Mouse (Mus musculus): Measurements from ENCODE around the gene Elavl1. TPM values are rescaled to one million over a fixed set of nuclear protein-coding genes. Genes with fewer than 3 reads are reported as not detected.
A peak's percentile ranks its signal among the peaks of the same experiment; 100 is the strongest.

Gene Elavl1
- polyA plus RNA-seq, 1 experiment from 2014 or later = 85.9 TPM

DNA sequence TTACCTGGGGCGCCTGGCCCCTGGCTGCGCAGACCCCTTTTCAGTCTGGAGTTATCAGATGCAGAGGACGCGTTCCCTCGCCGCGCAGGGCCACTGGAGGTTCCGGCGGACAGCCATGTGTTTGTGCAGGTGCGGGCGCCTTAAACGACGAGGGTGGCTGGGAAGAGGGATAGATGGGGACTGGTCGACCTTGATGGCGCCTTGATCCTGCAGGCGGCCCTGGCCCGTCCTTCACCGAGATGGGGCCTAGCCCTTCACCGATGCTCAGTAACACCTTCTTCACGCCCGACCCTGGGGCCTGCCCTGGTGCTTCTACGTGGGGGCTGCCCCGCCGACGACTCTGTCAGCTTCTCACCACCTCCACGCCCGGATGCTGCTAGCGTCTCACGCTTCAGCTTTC is 76.0 kb downstream of the Elavl1 start:
- H3K27ac ChIP-seq (ENCODE audit: low read length) = no peak overlapping the region
- H3K9me3 ChIP-seq (replicated peaks; ENCODE audit: control insufficient read depth, low read length, poor library complexity, severe bottlenecking) = no peaks in the 10 kb centered on the region
- ATAC-seq = no peak
- peaks cover 25% of the 10 kb centered on the region for H3K36me3 ChIP-seq (ENCODE audit: control insufficient read depth, insufficient read depth, low read length)
- 16% methylated on average over 29 of the region's 29 CpGs for WGBS
- H3K4me3 ChIP-seq (ENCODE audit: low read depth, low read length) = no peak overlapping the region
- H3K4me2 ChIP-seq (ENCODE audit: low read length) = no peak overlapping the region
- peak overlapping the region; percentile 15; the same call in 1 of the 2 replicates for H3K9ac ChIP-seq (ENCODE audit: low read depth, low read length)
- H3K4me1 ChIP-seq (ENCODE audit: control insufficient read depth, insufficient read depth, low read length) = peaks cover 11% of the 10 kb centered on the region
- no peaks in the 10 kb centered on the region for H3K27me3 ChIP-seq (ENCODE audit: control insufficient read depth, insufficient read depth, low read depth, low read length)

DNA sequence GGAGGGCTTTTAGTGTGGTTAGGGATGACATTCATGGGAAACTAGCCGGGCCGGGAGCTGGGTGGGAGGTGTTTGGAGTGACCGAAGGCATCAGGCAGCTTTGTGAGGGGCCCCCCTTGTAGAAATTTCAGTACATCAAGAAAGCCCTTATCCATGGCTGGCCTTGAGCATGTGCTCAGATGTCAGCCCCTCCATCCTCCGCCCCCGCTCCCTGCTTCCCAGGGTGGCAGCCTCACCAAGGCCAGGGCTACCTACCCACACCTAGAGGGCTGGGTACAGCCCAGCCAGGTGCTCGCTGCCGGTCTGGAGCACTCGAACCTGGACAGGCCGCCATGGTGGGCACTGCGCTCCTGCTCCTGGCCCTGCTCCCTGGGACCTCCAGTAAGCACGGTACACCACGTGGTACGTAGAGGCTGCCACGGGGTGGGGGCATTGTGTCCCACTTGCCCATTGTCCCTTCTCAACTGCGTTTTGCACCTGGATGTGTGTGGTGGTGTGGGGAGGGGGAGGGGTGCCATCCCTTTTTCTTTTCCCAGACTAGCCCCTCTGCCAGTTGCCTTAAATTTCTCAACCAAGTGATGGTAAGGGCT is 77.2 kb downstream of the Elavl1 start, which contains the start of gene Tgfbr3l:
Tgfbr3l (plus strand) TSS at position 264 of the 590 bp plus-strand sequence.
- no peak for ATAC-seq
- no peak within 1 kb of the TSS for H3K27ac ChIP-seq (ENCODE audit: low read length)
- peaks cover 35% of the 10 kb centered on the region for H3K36me3 ChIP-seq (ENCODE audit: control insufficient read depth, insufficient read depth, low read length)
- peak within 1 kb of the TSS; percentile 21; the same call in 1 of the 2 replicates for H3K9ac ChIP-seq (ENCODE audit: low read depth, low read length)
- 81% methylated on average over 15 of the region's 15 CpGs for WGBS
- no peaks in the 10 kb centered on the region for H3K27me3 ChIP-seq (ENCODE audit: control insufficient read depth, insufficient read depth, low read depth, low read length)
- H3K4me3 ChIP-seq (ENCODE audit: low read depth, low read length) = no peak within 1 kb of the TSS
- peaks cover 3% of the 10 kb centered on the region; the same call in 1 of the 2 replicates for H3K4me1 ChIP-seq (ENCODE audit: control insufficient read depth, insufficient read depth, low read length)
- no peaks in the 10 kb centered on the region for H3K9me3 ChIP-seq (replicated peaks; ENCODE audit: control insufficient read depth, low read length, poor library complexity, severe bottlenecking)
- H3K4me2 ChIP-seq (ENCODE audit: low read length) = no peak within 1 kb of the TSS

DNA sequence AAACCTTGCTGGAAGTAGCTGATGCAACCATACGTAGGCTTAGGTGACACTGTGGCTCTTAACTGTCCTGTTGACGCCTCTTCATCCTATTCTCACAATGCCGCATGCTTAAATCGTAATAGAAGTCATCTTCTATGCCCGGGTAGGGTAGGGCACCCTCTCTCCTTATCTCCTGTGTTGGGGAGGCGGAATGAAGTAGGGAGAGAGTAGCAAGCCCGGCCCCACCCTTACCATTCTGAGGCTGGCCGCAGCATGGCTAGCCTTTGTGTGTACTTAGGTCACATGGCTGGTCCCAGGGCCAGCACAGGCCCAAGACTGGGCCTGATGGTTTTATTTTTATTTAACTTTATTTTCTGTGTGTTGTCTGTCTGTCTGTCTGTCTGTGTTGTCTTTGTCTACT is 78.0 kb downstream of the Elavl1 start:
- 92% methylated on average over 8 of the region's 8 CpGs for WGBS
- ATAC-seq = no peak

DNA sequence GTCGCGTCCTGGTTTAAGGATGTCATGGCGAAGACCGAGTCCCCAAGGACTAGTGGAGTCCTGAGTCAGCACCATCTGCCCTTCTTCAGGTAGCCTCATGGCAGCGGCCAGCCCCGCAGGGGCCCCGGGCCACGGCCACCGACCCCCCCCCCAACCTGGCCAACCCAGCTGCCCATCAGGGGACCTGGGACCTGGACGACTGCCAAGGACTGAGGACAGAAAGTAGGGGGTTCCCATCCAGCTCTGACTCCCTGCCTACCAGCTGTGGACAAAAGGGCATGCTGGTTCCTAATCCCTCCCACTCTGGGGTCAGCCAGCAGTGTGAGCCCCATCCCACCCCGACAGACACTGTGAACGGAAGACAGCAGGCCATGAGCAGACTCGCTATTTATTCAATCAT is 79.5 kb downstream of the Elavl1 start:
- Histone ChIP-seq H3K4me2 (ENCODE audit: low read length) (no peak overlapping the region), H3K4me1 (ENCODE audit: control insufficient read depth, insufficient read depth, low read length) (peaks cover 5% of the 10 kb centered on the region), H3K36me3 (ENCODE audit: control insufficient read depth, insufficient read depth, low read length) (peaks cover 35% of the 10 kb centered on the region), H3K9me3 (replicated peaks; ENCODE audit: control insufficient read depth, low read length, poor library complexity, severe bottlenecking) (no peaks in the 10 kb centered on the region), H3K9ac (ENCODE audit: low read depth, low read length) (no peak overlapping the region), H3K4me3 (ENCODE audit: low read depth, low read length) (no peak overlapping the region), H3K27me3 (ENCODE audit: control insufficient read depth, insufficient read depth, low read depth, low read length) (no peaks in the 10 kb centered on the region), H3K27ac (ENCODE audit: low read length) (no peak overlapping the region)
- ATAC-seq = no peak
- 80% methylated on average over 13 of the region's 13 CpGs for WGBS

More for the DNA sequence above, 78.0 kb downstream of the Elavl1 start:
- Histone ChIP-seq H3K27ac (ENCODE audit: low read length) (no peak overlapping the region), H3K36me3 (ENCODE audit: control insufficient read depth, insufficient read depth, low read length) (peaks cover 35% of the 10 kb centered on the region), H3K4me1 (ENCODE audit: control insufficient read depth, insufficient read depth, low read length) (no peaks in the 10 kb centered on the region; the same call in 1 of the 2 replicates), H3K4me3 (ENCODE audit: low read depth, low read length) (no peak overlapping the region), H3K4me2 (ENCODE audit: low read length) (no peak overlapping the region), H3K9ac (ENCODE audit: low read depth, low read length) (no peak overlapping the region), H3K9me3 (replicated peaks; ENCODE audit: control insufficient read depth, low read length, poor library complexity, severe bottlenecking) (no peaks in the 10 kb centered on the region), H3K27me3 (ENCODE audit: control insufficient read depth, insufficient read depth, low read depth, low read length) (no peaks in the 10 kb centered on the region)

DNA sequence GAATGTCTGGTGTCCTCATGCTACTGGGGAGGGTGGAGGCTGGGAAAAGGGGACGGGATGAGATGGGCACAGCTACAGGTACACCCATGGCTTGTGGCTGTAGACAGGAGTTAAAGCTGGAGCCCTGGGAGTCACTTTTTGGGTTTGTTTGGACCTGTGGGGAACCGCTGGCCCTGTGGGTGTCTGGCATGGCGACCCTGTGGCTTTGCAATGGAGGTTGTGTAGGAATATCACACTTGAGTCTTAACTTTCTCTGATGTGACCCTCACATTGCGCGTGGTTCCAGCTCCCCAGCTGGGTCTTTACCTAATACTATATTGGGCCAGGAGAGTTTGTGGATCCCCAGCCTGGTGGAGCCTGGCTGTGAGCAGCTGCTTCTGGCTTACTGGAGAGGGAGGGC is 80.2 kb downstream of the Elavl1 start:
- Histone ChIP-seq H3K27ac (ENCODE audit: low read length) (no peak overlapping the region), H3K9ac (ENCODE audit: low read depth, low read length) (no peak overlapping the region), H3K36me3 (ENCODE audit: control insufficient read depth, insufficient read depth, low read length) (peaks cover 35% of the 10 kb centered on the region), H3K4me1 (ENCODE audit: control insufficient read depth, insufficient read depth, low read length) (peaks cover 11% of the 10 kb centered on the region), H3K4me3 (ENCODE audit: low read depth, low read length) (no peak overlapping the region), H3K9me3 (replicated peaks; ENCODE audit: control insufficient read depth, low read length, poor library complexity, severe bottlenecking) (no peaks in the 10 kb centered on the region), H3K4me2 (ENCODE audit: low read length) (no peak overlapping the region), H3K27me3 (ENCODE audit: control insufficient read depth, insufficient read depth, low read depth, low read length) (no peaks in the 10 kb centered on the region)
- ATAC-seq = no peak
- 94% methylated on average over 5 of the region's 5 CpGs for WGBS

DNA sequence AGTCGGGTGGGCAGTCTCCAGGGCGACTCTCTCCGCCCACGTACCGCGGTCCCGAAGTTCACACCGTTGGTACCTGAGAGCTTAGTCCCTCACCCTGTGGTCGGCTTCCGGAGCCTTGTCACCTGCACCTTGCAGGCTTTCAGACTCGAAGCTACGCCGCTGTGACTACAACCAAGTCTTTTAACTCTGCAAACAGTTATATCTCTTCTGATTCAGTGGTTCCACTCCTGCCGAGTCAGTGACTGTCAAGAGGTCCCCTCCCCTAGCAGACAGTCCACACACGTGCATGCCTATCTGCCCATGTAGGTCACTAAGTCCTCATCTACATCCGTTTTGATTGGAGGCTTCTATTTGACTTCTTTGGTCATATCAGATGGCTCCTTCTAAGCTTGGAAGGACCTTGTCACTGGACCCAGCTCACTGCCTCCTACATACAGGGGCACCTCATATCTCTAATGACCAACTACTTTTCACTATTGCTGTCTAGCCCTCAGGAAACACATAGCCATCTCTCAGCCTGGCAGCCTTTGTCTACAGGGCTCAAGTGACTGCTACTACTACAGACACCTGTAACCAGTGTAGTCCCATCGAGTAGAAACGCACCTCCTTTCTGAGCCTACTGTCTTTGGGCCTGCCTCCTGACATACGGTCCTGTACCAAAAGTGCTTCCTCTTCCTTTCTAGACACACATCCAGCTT is 85.9 kb downstream of the Elavl1 start:
- Histone ChIP-seq H3K4me1 (ENCODE audit: control insufficient read depth, insufficient read depth, low read length) (peaks cover 25% of the 10 kb centered on the region), H3K4me2 (ENCODE audit: low read length) (peak overlapping the region; percentile 77)
- peak; percentile 43 for ATAC-seq

DNA sequence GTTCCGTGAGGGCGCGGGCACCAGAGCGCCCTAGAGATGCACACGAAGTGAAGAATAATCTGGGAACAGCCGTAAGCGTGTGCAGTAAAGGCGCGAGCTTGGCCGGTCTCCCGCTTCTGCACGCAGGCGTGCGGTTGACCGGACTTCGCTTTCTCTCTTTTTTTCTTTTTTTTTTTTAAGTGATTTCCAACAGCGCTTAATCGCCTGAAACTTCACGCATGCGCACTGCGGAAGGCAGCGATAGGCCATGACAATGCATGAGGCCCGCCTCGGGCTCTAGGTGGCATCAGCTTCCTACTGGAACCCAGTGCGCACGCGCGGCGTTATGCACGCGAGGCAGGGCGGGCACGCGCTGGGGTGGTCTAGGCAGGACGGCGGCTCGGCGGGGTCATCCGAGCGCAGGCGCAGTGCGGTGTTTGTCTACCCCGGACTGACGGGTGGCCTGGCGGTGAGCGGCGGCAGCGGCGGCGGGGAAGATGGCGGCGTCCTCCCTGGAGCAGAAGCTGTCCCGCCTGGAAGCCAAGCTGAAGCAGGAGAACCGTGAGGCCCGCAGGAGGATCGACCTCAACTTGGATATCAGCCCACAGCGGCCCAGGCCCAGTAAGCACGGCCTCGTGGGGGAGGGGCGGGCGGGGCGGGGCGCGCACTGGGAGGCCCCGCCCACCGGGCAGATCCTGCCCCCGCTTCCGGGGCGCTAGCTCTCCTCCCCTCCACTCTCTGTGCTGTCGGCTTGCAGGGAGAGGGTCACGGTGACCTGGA is 86.6 kb downstream of the Elavl1 start, which contains the start of the genes Map2k7 and Gm49320:
Map2k7 (plus strand) TSS at position 307 of the 759 bp plus-strand sequence.
Gm49320 (plus strand) TSS at position 432 of the 759 bp plus-strand sequence.
- WGBS = under 1% methylated on average over 57 of the region's 71 CpGs

More for the DNA sequence above, 85.9 kb downstream of the Elavl1 start:
- H3K36me3 ChIP-seq (ENCODE audit: control insufficient read depth, insufficient read depth, low read length) = peaks cover 12% of the 10 kb centered on the region
- H3K9ac ChIP-seq (ENCODE audit: low read depth, low read length) = peak overlapping the region; percentile 84
- H3K4me3 ChIP-seq (ENCODE audit: low read depth, low read length) = peak overlapping the region; percentile 79
- H3K9me3 ChIP-seq (replicated peaks; ENCODE audit: control insufficient read depth, low read length, poor library complexity, severe bottlenecking) = no peaks in the 10 kb centered on the region
- H3K27ac ChIP-seq (ENCODE audit: low read length) = peak overlapping the region; percentile 91
- WGBS = 15% methylated on average over 19 of the region's 19 CpGs
- no peaks in the 10 kb centered on the region for H3K27me3 ChIP-seq (ENCODE audit: control insufficient read depth, insufficient read depth, low read depth, low read length)

DNA sequence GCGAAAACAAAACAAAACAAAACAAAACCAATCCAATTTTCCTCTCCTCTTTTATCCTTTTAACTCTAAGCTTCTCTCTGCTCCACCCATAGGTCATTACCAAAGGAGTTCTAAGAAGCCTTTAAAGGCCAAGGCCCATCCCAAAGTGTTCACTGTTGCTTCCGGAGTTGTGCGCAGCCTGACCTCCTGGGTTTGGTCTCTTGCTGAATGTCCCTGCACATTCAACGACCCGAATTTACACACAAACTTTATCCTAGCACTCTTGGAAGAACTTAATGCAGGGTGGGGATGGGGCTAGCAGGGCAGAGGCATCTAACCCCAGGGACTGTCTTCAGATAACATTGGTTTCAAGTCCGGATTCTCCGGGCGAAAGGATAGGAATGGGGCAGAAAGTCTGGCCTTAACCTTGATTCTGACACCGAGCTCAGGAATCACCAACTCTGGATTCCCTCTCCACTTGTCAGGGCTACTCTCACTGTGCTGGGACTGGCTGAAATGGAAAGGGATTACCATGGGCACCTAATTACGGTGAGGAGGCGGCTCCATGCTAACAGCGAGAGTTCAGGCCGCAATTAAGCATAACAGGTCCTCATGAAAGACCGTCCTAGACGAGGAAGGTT is 87.3 kb downstream of the Elavl1 start:
- H3K4me2 ChIP-seq (ENCODE audit: low read length) = peak overlapping the region; percentile 75
- H3K27me3 ChIP-seq (ENCODE audit: control insufficient read depth, insufficient read depth, low read depth, low read length) = no peaks in the 10 kb centered on the region
- no peaks in the 10 kb centered on the region; the same call in 1 of the 2 replicates for H3K36me3 ChIP-seq (ENCODE audit: control insufficient read depth, insufficient read depth, low read length)
- H3K4me1 ChIP-seq (ENCODE audit: control insufficient read depth, insufficient read depth, low read length) = peaks cover 25% of the 10 kb centered on the region
- no peaks in the 10 kb centered on the region for H3K9me3 ChIP-seq (replicated peaks; ENCODE audit: control insufficient read depth, low read length, poor library complexity, severe bottlenecking)
- H3K4me3 ChIP-seq (ENCODE audit: low read depth, low read length) = peak overlapping the region; percentile 79
- peak overlapping the region; percentile 83 for H3K27ac ChIP-seq (ENCODE audit: low read length)
- 19% methylated on average over 15 of the region's 15 CpGs for WGBS
- ATAC-seq = peak; percentile 2
- H3K9ac ChIP-seq (ENCODE audit: low read depth, low read length) = peak overlapping the region; percentile 65

More for the DNA sequence above, 86.6 kb downstream of the Elavl1 start, which contains the start of the genes Map2k7 and Gm49320:
- Histone ChIP-seq H3K4me3 (ENCODE audit: low read depth, low read length) (peak within 1 kb of the TSS; percentile 79), H3K27me3 (ENCODE audit: control insufficient read depth, insufficient read depth, low read depth, low read length) (no peaks in the 10 kb centered on the region), H3K9me3 (replicated peaks; ENCODE audit: control insufficient read depth, low read length, poor library complexity, severe bottlenecking) (no peaks in the 10 kb centered on the region), H3K36me3 (ENCODE audit: control insufficient read depth, insufficient read depth, low read length) (peaks cover 4% of the 10 kb centered on the region), H3K9ac (ENCODE audit: low read depth, low read length) (peak within 1 kb of the TSS; percentile 84), H3K27ac (ENCODE audit: low read length) (peak within 1 kb of the TSS; percentile 91), H3K4me2 (ENCODE audit: low read length) (peak within 1 kb of the TSS; percentile 77), H3K4me1 (ENCODE audit: control insufficient read depth, insufficient read depth, low read length) (peaks cover 25% of the 10 kb centered on the region)
- ATAC-seq = peak; percentile 96
